Mouse (Mus musculus) brown adipose tissue, adult 24 weeks (tissue): ENCODE data around the gene Selenot. TPM values are rescaled to one million over a fixed set of nuclear protein-coding genes. Genes with fewer than 3 reads are reported as not detected.
A peak's percentile ranks its signal among the peaks of the same experiment; 100 is the strongest.

Experiments
- H3K27ac ChIP-seq: fragments of 200-500 bp; replicated peaks from 2 replicates; pipeline ENCODE4 v1.5.1; 2012; ENCODE audit warnings: low read depth, mild to moderate bottlenecking, low read length
- H3K4me1 ChIP-seq: fragments of 200-500 bp; 2 replicates; pipeline ENCODE4 v1.6.1; 2012; ENCODE audit warnings: low read length, mixed read lengths; ENCODE audit not compliant: control insufficient read depth, insufficient read depth, insufficient read length
- H3K4me3 ChIP-seq: fragments of 200-500 bp; 2 replicates; pipeline ENCODE4 v1.5.1; 2012; ENCODE audit warnings: low read depth, mild to moderate bottlenecking, low read length, moderate library complexity; ENCODE audit not compliant: insufficient read depth
- polyA plus RNA-seq: library from polyadenylated mRNA; stranded (reverse); fragments of >200 nt; gene quantifications from 2 replicates; pipeline ENCODE4 v1.2.4, GENCODE M21; 2012; ENCODE audit not compliant: missing spikeins, insufficient read depth, insufficient read length

The Selenot gene
- polyA plus RNA-seq, 1 experiment = 117 TPM

GRCm38 (mm10) chr3:58608506-58608905, 32.1 kb downstream of the Selenot start:
- H3K4me3 ChIP-seq = no peak overlapping the region
- no peaks in the 10 kb centered on the region for H3K4me1 ChIP-seq
- no peak overlapping the region for H3K27ac ChIP-seq

DNA sequence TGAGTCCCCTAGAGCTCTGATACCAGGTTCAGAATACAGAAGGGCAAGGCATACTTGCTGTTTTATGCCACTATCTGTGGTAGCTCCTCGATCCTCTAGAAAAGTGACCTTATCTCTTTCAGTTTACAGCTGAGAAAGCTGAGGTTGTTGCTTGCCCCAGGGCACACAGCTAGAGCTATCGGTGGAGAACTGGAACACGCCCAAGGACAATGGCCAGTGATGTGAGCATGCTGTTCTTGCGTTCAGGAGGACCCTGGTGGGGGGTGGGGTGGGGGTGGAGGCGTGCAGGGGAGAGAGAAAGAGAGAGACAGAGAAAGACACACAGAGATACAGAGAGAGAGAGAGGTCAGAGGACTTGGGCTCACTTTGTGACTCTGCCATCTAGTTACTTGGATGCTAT, 33.5 kb downstream of the Selenot start:
- Histone ChIP-seq H3K4me3 (no peak overlapping the region), H3K27ac (no peak overlapping the region), H3K4me1 (no peaks in the 10 kb centered on the region)

DNA sequence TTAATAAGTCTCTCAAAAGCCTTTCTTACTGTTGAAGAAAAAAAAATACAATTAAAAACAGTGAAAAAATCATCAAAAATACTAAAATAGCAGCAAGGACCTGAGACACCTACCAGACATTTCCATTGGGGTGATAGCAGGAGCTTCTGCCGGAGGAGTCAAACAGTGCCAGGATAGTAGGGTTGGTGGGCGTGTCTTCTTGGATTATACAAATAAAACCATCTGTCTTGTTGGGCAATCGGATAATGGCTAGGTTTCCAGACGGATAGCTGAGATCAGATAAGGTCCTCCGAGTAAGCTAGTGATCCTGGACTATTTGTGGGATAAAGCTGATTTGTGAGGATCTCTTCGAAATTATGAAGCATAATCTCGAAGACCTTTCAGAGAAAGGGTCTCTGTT, 44.6 kb downstream of the Selenot start:
- Histone ChIP-seq H3K27ac (no peak overlapping the region), H3K4me3 (no peak overlapping the region), H3K4me1 (no peaks in the 10 kb centered on the region)

DNA sequence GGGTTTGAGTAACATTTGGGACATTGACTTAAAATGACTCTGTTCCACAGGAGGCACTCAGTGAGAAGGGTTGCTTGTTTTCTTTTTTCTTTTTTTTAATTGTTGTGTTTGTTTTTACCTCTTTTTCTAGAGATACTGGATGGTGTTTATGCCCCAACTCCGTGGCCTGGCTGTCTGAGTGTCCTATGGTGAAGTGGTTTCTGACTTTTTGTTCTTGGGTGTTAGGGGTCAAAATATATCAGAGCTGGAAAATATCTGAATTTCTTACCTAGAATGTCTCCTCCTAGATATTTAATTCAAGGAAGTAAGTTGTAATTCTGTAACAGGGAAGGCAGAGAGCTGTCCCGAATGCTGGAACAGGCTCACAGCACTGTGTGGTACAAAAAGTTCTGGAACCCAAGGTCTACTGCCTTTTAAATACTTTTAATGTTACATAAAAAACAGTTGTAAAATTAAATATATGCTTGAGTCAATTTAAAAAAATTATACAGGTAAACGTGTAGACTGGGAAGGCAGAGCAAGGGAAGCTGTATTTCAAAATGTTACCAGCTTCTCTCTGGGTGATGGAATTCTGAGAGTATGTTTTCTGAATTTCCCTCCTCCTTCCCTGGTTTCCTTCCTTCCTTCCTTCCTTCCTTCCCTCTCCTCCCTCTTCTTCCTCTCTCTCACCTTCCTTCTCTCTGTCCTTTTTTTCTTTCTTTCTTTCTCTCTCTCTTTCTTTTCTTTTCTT, 46.4 kb downstream of the Selenot start:
- Histone ChIP-seq H3K4me1 (no peaks in the 10 kb centered on the region), H3K27ac (no peak overlapping the region), H3K4me3 (no peak overlapping the region)

- Histone ChIP-seq H3K4me1 (no peaks in the 10 kb centered on the region), H3K27ac (no peak overlapping the region), H3K4me3 (no peak overlapping the region)
Measured at GRCm38 (mm10) chr3:58624981-58625380, 48.5 kb downstream of the Selenot start.

DNA sequence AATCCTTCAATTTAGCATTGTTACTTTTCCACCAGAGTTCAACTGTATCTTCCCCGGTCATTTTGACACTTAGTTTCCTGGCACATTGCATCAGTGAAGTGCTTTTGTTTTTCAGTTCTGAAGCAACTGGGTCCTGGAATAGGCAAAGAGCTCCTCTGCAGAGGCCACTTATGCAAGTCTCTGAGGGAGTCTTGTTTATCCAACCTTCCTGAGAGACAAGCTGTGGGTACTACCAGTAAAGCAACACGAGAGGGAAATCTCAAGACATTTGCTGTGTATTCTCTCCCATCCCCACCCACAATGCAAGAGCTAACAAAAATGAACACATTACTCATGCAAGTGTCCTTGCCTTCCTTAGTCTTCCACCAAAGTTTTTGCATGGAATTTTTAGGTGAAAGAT, 55.3 kb downstream of the Selenot start:
- Histone ChIP-seq H3K27ac (no peak overlapping the region), H3K4me1 (no peaks in the 10 kb centered on the region), H3K4me3 (no peak overlapping the region)

- H3K4me3 ChIP-seq = peak within 1 kb of the TSS; percentile 50
- H3K4me1 ChIP-seq = no peaks in the 10 kb centered on the region
- H3K27ac ChIP-seq = no peak within 1 kb of the TSS
Measured at GRCm38 (mm10) chr3:58636406-58637295, 60.2 kb downstream of the Selenot start, which contains the start of gene Erich6. Erich6 (minus strand) TSS chr3:58637207.

Other genes starting within 250 kb of the Selenot start
- 11.3 and 12.0 TPM in 2 replicates for gene Tsc22d2, start 161.9 kb upstream of the Selenot start, polyA plus RNA-seq
- 45.7 and 62.6 TPM in 2 replicates for gene Eif2a, start 50.8 kb upstream of the Selenot start, polyA plus RNA-seq
- gene Serp1, start 50.7 kb upstream of the Selenot start, polyA plus RNA-seq = 69.9 and 75.3 TPM in 2 replicates
- not detected in 2 replicates for gene Erich6, start 60.6 kb downstream of the Selenot start, polyA plus RNA-seq
- 3.3 and 5.4 TPM in 2 replicates for gene Siah2, start 115.8 kb downstream of the Selenot start, polyA plus RNA-seq
- not detected in 2 replicates for gene Mindy4b-ps, start 245.7 kb downstream of the Selenot start, polyA plus RNA-seq